Mouse (Mus musculus): ENCODE results near the gene Zfp791. TPM values are rescaled to one million over a fixed set of nuclear protein-coding genes. Genes with fewer than 3 reads are reported as not detected.

The Zfp791 gene
- polyA plus RNA-seq, 1 experiment from 2014 or later: 1.3 TPM

DNA sequence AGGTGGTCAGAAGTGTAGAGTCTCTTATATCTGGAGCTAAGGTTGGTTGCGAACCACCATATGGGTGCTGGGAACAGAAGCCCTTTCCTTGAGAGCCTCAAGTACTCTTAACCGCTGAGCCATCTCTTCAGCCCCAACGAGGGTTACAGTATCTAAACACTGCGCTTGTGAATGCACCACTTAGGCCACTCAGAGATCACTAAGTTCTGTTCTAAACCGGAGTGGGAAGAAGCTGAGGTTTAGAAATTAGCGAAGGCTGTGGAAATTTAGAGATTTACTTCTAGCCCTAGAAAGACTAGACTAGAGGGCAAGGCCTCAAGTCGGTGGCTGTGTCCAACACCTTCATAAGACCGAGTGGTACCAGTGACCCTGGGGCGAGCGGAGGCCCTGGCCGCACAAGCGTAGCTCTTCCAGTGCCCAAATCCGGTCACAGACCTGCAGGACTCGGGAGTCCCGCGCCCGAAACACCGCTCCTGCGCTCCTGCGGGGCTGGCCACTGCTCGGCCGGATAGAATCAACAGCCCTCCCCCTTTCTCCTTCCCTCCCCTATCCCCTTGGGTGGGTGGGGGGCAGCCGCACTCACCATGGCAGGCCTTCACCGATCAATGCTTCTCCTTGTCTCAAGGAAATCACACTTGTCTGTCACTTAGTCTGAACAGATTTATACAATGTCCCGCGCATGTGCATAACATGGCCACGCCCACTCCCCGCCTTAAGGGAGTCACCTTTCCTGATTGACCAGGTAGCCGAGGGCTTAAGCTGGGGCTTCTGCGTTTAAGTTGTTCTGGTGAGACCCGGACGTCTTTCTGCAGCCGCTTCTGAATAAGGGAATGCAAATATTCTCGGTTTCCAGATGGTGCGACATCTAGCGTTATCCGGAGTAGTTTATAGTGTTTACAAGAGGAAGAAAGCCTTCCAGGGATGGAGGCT, 3.6 kb downstream of the Zfp791 start:
- H3K27me3 ChIP-seq (ENCODE audit: control insufficient read depth, insufficient read depth, low read length): no peaks in the 10 kb centered on the region
- peak overlapping the region; percentile 83 for H3K4me2 ChIP-seq (ENCODE audit: low read depth, low read length, severe bottlenecking)
- H3K27ac ChIP-seq (ENCODE audit: low read depth, low read length): 0 out of 2 replicates have a peak overlapping the region, but pooled peaks have one; percentile 18
- ATAC-seq (replicated peaks; ENCODE audit: low FRiP score) (peak; percentile 74), DNase-seq (ENCODE audit: low spot score) (peak; percentile 84)
- H3K36me3 ChIP-seq (ENCODE audit: control insufficient read depth, insufficient read depth, low read length): no peaks in the 10 kb centered on the region
- H3K9me3 ChIP-seq (ENCODE audit: control insufficient read depth, low read length): no peaks in the 10 kb centered on the region
- peaks cover 3% of the 10 kb centered on the region; the same call in 1 of the 2 replicates for H3K4me1 ChIP-seq (replicated peaks; ENCODE audit: control insufficient read depth, insufficient read depth, low read length)
- H3K9ac ChIP-seq (ENCODE audit: low read length): peak overlapping the region; percentile 69
- WGBS: 7% methylated on average over 37 of the region's 37 CpGs
- peak overlapping the region; percentile 53 for H3K4me3 ChIP-seq (ENCODE audit: low read depth, low read length)

DNA sequence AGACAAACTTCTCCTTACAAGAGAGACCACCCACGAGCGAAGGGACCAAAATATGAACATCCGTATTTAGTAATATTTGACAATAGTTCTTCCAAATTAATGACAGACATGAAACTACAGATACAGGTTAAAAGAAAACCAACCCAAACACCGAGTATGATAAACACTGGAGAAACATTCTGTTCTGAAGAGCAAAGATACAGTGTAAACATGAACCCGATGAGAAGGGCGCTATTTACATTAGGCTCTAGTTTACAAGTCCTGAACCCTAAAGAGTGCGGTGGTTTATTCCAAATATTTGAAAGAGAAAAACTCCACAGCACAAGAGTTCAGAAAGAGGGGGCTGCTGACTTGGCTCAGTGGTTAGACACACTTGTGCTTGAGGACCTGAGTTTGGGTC, 5.9 kb downstream of the Zfp791 start:
- 92% methylated on average over 7 of the region's 7 CpGs for WGBS
- H3K4me2 ChIP-seq (ENCODE audit: low read depth, low read length, severe bottlenecking): no peak overlapping the region

DNA sequence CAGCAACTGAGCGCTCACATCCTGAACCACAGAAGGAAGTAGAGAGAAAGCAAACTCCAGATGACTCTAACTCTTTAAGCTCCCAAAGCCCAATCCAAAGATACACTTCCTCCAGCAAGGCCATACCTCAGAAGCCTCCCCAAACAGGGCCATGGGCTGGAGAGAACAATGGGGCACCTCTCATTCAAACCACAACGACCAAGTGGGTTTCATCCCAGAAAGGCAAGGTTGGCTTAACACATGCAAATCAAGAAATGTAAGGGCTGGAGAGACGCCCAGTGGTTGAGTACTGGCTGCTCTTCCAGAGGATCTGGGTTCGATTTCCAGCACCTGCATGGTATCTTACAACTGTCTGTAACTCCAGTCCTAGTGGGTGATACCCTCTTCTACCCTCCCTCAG, 7.4 kb downstream of the Zfp791 start:
- no peak overlapping the region for H3K4me3 ChIP-seq (ENCODE audit: low read depth, low read length)
- H3K4me2 ChIP-seq (ENCODE audit: low read depth, low read length, severe bottlenecking): no peak overlapping the region
- 70% methylated on average over 4 of the region's 4 CpGs for WGBS
- ATAC-seq (replicated peaks; ENCODE audit: low FRiP score): no peak
- no peaks in the 10 kb centered on the region for H3K9me3 ChIP-seq (ENCODE audit: control insufficient read depth, low read length)
- H3K4me1 ChIP-seq (replicated peaks; ENCODE audit: control insufficient read depth, insufficient read depth, low read length): peaks cover 3% of the 10 kb centered on the region; the same call in 1 of the 2 replicates
- H3K36me3 ChIP-seq (ENCODE audit: control insufficient read depth, insufficient read depth, low read length): no peaks in the 10 kb centered on the region
- H3K27ac ChIP-seq (ENCODE audit: low read depth, low read length): no peak overlapping the region
- DNase-seq (ENCODE audit: low spot score): no peak
- no peak overlapping the region for H3K9ac ChIP-seq (ENCODE audit: low read length)
- no peaks in the 10 kb centered on the region for H3K27me3 ChIP-seq (ENCODE audit: control insufficient read depth, insufficient read depth, low read length)

More for the DNA sequence above, 5.9 kb downstream of the Zfp791 start:
- Histone ChIP-seq H3K9ac (ENCODE audit: low read length) (no peak overlapping the region), H3K4me3 (ENCODE audit: low read depth, low read length) (no peak overlapping the region), H3K4me1 (replicated peaks; ENCODE audit: control insufficient read depth, insufficient read depth, low read length) (peaks cover 3% of the 10 kb centered on the region; the same call in 1 of the 2 replicates), H3K27ac (ENCODE audit: low read depth, low read length) (no peak overlapping the region), H3K36me3 (ENCODE audit: control insufficient read depth, insufficient read depth, low read length) (no peaks in the 10 kb centered on the region), H3K9me3 (ENCODE audit: control insufficient read depth, low read length) (no peaks in the 10 kb centered on the region), H3K27me3 (ENCODE audit: control insufficient read depth, insufficient read depth, low read length) (no peaks in the 10 kb centered on the region)
- DNase-seq (ENCODE audit: low spot score) (no peak), ATAC-seq (replicated peaks; ENCODE audit: low FRiP score) (no peak)

DNA sequence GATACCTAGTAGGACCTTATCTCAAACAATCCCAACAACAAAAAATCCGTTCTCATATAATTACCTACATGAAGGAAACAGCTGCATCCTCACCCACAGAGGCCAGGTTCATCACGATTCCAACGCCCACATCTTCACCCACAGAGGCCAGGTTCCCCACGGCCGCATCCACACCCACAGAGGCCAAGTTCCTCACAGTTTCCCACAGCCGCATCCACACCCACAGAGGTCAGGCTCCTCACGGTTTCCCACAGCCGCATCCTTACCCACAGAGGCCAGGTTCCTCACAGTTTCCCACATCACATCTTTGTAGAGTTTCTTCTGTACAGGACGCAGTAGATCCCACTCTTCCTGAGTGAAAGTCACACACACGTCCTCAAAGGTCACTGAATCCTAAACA, 9.7 kb downstream of the Zfp791 start:
- ATAC-seq (replicated peaks; ENCODE audit: low FRiP score) (no peak), DNase-seq (ENCODE audit: low spot score) (no peak)
- Histone ChIP-seq H3K9me3 (ENCODE audit: control insufficient read depth, low read length) (no peaks in the 10 kb centered on the region), H3K4me1 (replicated peaks; ENCODE audit: control insufficient read depth, insufficient read depth, low read length) (no peaks in the 10 kb centered on the region), H3K9ac (ENCODE audit: low read length) (no peak overlapping the region), H3K36me3 (ENCODE audit: control insufficient read depth, insufficient read depth, low read length) (no peaks in the 10 kb centered on the region), H3K4me2 (ENCODE audit: low read depth, low read length, severe bottlenecking) (no peak overlapping the region), H3K27ac (ENCODE audit: low read depth, low read length) (no peak overlapping the region), H3K4me3 (ENCODE audit: low read depth, low read length) (no peak overlapping the region), H3K27me3 (ENCODE audit: control insufficient read depth, insufficient read depth, low read length) (no peaks in the 10 kb centered on the region)
- WGBS: 90% methylated on average over 10 of the region's 10 CpGs

DNA sequence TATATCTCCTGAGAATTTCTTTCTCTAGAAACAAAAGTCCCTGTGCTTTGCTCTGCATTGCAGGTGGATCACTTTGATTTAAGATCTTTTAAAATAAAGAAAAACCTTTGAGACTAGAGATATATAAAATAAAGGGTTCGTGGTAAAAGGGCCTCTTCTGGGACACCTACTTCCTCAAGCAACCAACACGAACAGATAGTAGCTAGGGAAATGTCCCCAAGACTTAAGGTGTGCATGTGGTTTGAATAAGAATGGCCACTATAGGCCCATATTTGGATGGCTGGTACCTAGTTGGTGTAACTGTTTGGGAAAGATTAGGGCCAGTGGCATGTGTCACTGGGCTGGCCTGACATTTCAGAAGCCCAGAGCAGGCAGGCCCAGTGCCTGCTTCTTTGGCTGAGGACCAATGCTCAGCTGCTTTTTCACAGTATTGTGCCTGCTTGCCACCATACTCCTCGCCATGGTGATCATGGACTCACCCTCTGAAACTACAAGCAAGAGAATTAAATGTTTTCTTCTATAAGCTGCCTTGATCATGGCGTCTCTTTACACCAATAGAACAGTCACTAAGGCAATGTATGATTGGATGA, 22.7 kb downstream of the Zfp791 start:
- Histone ChIP-seq H3K36me3 (ENCODE audit: control insufficient read depth, insufficient read depth, low read length) (no peaks in the 10 kb centered on the region; the same call in 1 of the 2 replicates), H3K4me1 (replicated peaks; ENCODE audit: control insufficient read depth, insufficient read depth, low read length) (no peaks in the 10 kb centered on the region), H3K4me3 (ENCODE audit: low read depth, low read length) (no peak overlapping the region), H3K9me3 (ENCODE audit: control insufficient read depth, low read length) (no peaks in the 10 kb centered on the region), H3K9ac (ENCODE audit: low read length) (no peak overlapping the region), H3K4me2 (ENCODE audit: low read depth, low read length, severe bottlenecking) (no peak overlapping the region), H3K27me3 (ENCODE audit: control insufficient read depth, insufficient read depth, low read length) (no peaks in the 10 kb centered on the region), H3K27ac (ENCODE audit: low read depth, low read length) (no peak overlapping the region)
- DNase-seq (ENCODE audit: low spot score) (no peak), ATAC-seq (replicated peaks; ENCODE audit: low FRiP score) (no peak)
- WGBS: 79% methylated on average over 4 of the region's 4 CpGs

DNA sequence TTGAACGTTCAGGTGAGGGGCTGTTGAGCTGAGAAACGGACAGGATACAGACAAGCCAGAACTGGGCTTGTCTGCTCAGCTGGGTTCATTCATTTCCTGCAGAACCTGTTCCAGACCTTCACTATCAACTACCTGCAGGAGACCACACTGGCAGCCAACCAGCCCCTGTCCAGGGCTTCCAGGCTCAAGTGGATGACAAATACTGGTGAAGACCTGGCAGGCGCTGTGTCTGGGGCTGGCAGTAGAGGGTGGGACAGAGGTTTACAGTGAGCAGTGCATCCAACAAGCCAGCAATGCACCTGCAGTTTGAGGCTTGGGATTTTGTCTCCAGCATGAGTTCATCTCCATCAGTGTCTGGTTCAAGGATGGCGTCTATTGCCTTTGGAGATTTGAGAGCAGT, 26.0 kb downstream of the Zfp791 start:
- H3K4me3 ChIP-seq (ENCODE audit: low read depth, low read length): no peak overlapping the region
- H3K4me1 ChIP-seq (replicated peaks; ENCODE audit: control insufficient read depth, insufficient read depth, low read length): no peaks in the 10 kb centered on the region
- H3K27ac ChIP-seq (ENCODE audit: low read depth, low read length): no peak overlapping the region
- WGBS: 92% methylated on average over 4 of the region's 4 CpGs
- H3K27me3 ChIP-seq (ENCODE audit: control insufficient read depth, insufficient read depth, low read length): no peaks in the 10 kb centered on the region
- no peak overlapping the region for H3K9ac ChIP-seq (ENCODE audit: low read length)
- H3K4me2 ChIP-seq (ENCODE audit: low read depth, low read length, severe bottlenecking): no peak overlapping the region
- DNase-seq (ENCODE audit: low spot score) (peak; percentile 13), ATAC-seq (replicated peaks; ENCODE audit: low FRiP score) (no peak)
- no peaks in the 10 kb centered on the region; the same call in 1 of the 2 replicates for H3K36me3 ChIP-seq (ENCODE audit: control insufficient read depth, insufficient read depth, low read length)
- no peaks in the 10 kb centered on the region for H3K9me3 ChIP-seq (ENCODE audit: control insufficient read depth, low read length)

DNA sequence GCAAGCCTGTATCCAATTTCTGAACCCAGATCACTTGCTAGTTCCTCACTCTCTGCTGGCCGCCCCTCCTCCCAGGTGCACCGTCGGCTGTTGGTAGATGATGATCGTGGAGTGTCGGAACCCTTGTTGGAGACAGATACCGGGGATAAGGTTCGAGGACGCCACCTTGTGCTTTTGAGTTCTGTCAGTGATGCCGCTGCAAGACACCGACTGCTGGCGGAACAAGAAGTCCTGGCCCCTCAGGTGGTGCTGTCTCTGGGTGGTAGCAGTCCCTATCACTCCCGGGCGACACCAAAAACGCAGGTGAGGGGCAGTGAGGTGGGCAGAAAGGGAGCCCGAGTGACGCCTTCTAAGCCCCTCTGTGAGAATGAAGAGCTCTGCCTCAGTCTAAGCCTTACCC, 26.7 kb downstream of the Zfp791 start:
- Histone ChIP-seq H3K36me3 (ENCODE audit: control insufficient read depth, insufficient read depth, low read length) (no peaks in the 10 kb centered on the region; the same call in 1 of the 2 replicates), H3K4me1 (replicated peaks; ENCODE audit: control insufficient read depth, insufficient read depth, low read length) (no peaks in the 10 kb centered on the region), H3K27me3 (ENCODE audit: control insufficient read depth, insufficient read depth, low read length) (no peaks in the 10 kb centered on the region), H3K27ac (ENCODE audit: low read depth, low read length) (no peak overlapping the region), H3K4me2 (ENCODE audit: low read depth, low read length, severe bottlenecking) (no peak overlapping the region), H3K9me3 (ENCODE audit: control insufficient read depth, low read length) (no peaks in the 10 kb centered on the region), H3K4me3 (ENCODE audit: low read depth, low read length) (no peak overlapping the region), H3K9ac (ENCODE audit: low read length) (no peak overlapping the region)
- DNase-seq (ENCODE audit: low spot score): no peak
- ATAC-seq (replicated peaks; ENCODE audit: low FRiP score): no peak
- 94% methylated on average over 16 of the region's 16 CpGs for WGBS

DNA sequence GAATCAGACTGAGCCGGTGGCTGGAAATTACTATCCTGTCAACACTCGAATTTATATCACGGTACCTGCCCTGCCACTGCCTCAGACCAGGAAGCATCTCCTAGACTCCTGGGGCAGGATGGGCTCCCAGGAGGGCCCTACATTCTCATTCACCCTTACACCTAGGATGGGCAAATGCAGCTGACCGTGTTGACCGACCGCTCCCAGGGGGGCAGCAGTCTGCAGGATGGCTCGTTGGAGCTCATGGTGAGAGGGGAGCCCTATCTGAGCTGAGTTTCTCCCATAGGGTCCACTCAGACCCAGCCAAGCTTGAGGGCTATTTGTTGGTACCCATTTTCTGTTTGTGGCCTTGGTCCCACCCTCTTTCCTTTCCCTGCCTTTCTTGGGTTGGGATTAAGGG, 27.3 kb downstream of the Zfp791 start:
- ATAC-seq (replicated peaks; ENCODE audit: low FRiP score) (no peak), DNase-seq (ENCODE audit: low spot score) (no peak)
- H3K9me3 ChIP-seq (ENCODE audit: control insufficient read depth, low read length): no peaks in the 10 kb centered on the region
- no peak overlapping the region for H3K4me3 ChIP-seq (ENCODE audit: low read depth, low read length)
- H3K9ac ChIP-seq (ENCODE audit: low read length): no peak overlapping the region
- H3K4me2 ChIP-seq (ENCODE audit: low read depth, low read length, severe bottlenecking): no peak overlapping the region
- no peak overlapping the region for H3K27ac ChIP-seq (ENCODE audit: low read depth, low read length)
- WGBS: 98% methylated on average over 7 of the region's 7 CpGs
- no peaks in the 10 kb centered on the region; the same call in 1 of the 2 replicates for H3K36me3 ChIP-seq (ENCODE audit: control insufficient read depth, insufficient read depth, low read length)
- H3K4me1 ChIP-seq (replicated peaks; ENCODE audit: control insufficient read depth, insufficient read depth, low read length): no peaks in the 10 kb centered on the region
- H3K27me3 ChIP-seq (ENCODE audit: control insufficient read depth, insufficient read depth, low read length): no peaks in the 10 kb centered on the region
